Mouse (Mus musculus) gastrocnemius, adult 2 months (tissue): ENCODE measurements around the gene 1700003E16Rik. TPM values are rescaled to one million over a fixed set of nuclear protein-coding genes. Genes with fewer than 3 reads are reported as not detected.

Experiments
- DNase-seq: peaks from one replicate; pipeline ENCODE4 v3.0.0; 2022
- H3K27ac ChIP-seq: fragments of 200-600 bp; 2 replicates; pipeline ENCODE4 v1.8.1; 2022; ENCODE audit warnings: mild to moderate bottlenecking
- H3K4me3 ChIP-seq: fragments of 200-600 bp; 2 replicates; pipeline ENCODE4 v1.8.1; 2022; ENCODE audit warnings: mild to moderate bottlenecking, moderate library complexity
- CTCF ChIP-seq: fragments of 200-600 bp; IDR thresholded peaks from 2 replicates; pipeline ENCODE4 v1.8.1; 2022; ENCODE audit warnings: antibody characterized with exemption, mild to moderate bottlenecking, moderate library complexity
- intact Hi-C: fragments of 180-260 bp; cut with DNase I; formaldehyde crosslinking; loops from one replicate; pipeline ENCODE4 v1.15.1; 2025
- total RNA-seq, 2 experiments: library from RNA; stranded (reverse); gene quantifications; 2 replicates each; pipeline ENCODE4 v1.2.3; 2021

Gene 1700003E16Rik
- total RNA-seq, 2 experiments from 2014 or later = 0.11 TPM; not detected in 1

DNA sequence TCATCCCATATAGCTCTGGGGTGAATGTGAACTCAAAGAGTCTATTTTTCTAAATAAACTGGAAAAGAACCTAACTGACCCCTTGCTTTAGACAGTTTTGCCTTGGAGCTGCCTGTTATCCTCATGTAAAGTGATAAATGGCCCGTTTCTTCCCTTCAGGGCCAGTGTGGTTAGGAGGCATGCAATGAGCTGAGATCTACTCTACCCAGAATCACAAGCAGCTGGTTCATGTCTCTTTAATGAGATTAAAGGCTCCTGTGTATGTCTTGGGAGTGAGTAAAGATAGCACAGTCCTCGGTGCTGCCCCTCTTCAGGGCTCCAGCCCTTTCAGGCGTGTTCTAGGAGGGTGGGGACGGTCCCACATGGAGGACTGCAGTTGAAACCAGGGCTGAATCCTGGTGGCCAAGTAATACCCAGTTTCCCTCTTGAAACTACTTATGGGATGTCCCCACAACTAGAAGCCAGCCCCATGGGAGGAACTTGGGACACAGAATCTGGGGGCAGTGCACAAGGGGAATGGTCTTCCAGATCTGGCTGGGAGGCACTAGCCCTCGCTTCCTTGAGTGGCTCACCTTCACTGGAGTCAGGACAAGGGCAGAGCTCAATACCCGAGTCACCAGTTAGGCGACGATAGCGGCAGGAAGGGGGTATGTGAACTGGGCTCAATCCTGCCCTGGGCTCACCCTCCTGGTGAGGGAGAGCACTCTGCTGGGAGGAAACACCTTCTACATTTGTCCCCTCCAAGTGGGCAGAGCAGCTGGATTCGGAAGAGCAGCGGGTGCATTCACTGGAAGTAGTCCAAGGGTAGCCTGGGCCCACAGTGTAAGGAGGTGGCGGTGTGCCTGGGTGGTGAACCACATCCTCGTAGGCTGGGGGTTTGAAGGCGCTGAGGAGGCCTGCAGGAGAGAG, 37.1 kb upstream of the 1700003E16Rik start:
- H3K27ac ChIP-seq = no peak overlapping the region
- intact Hi-C loops = loop anchor here (2.0 kb wide), 1 partner anchor 38 kb away; the partner anchor contains the start of genes 1700003E16Rik and Wdr54
- TF ChIP-seq CTCF = no peak
- DNase-seq = peak; percentile 28
- H3K4me3 ChIP-seq = no peak overlapping the region

DNA sequence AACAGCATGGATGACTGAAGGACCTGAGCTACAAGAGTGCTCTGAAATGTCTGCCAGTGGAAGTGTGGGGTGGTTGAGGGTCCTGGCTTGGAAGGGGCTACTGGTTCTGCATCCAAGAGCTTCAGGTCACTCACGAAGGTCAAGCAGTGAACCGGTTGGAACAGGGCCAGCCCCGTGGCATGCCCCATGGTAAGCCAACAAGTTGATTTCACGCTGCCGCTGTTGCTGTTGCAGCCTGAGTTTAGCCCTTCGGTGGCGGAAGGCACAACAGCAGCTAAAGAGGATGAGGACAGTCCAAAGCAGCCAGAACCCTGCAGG, 36.5 kb upstream of the 1700003E16Rik start:
- Histone ChIP-seq H3K4me3 (no peak overlapping the region), H3K27ac (no peak overlapping the region)
- no peak for TF ChIP-seq CTCF
- intact Hi-C loops = loop anchor here (2.0 kb wide), 1 partner anchor 37 kb away; the partner anchor contains the start of genes 1700003E16Rik and Wdr54
- DNase-seq = no peak

DNA sequence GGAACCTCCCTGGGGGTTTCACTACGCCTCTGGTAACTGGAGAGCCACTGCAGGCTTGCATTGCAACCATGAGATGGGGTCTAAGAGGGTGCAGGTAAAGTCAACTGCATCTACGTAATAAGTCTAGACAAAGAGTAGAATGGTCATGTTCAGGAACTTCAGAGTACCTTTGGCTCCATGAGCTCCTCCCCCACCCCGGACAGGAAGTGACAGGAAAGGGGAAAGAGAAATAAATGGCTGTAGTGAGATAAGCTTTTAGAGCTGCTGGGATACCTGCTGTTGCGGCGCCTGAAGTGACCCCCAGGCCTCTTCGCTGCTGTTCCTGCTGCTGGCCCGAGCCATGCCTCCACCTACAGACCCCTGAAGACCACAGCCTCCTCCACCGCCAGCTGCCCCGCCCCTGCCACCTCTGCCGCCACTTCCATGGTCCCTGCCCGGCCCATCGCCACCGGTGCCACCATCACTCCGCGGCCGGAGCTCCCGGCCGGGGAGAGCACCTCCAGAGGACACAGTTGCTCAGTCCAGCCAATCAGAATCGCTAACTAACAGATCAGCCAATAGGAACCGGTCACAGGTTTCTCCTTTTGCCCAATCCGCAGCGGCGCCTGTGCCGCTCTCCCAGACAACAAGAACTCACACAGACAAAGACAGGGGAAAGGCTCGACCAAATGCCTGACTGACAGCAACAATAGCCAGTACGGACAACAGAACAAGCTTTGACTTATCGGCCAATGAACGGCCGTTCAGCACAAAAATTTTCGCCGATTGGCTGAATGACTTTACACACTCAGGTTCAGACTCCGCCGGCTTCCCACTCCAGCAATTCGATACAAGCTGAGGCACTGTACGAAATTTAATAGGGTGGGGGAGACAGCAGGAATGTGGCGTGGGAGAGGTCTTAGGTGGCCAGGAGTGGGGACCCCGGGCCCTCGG, 35.0 kb upstream of the 1700003E16Rik start, which contains the start of gene Wbp1:
Gene Wbp1 (minus strand): TSS at position 630 of the 933 bp plus-strand sequence.
- intact Hi-C loops = no loop called here
- H3K4me3 ChIP-seq = peak within 1 kb of the TSS; percentile 89
- H3K27ac ChIP-seq = peak within 1 kb of the TSS; percentile 87
- DNase-seq = peak; percentile 94
- TF ChIP-seq CTCF = peak; percentile 12; the same call in 1 of the 2 replicates

DNA sequence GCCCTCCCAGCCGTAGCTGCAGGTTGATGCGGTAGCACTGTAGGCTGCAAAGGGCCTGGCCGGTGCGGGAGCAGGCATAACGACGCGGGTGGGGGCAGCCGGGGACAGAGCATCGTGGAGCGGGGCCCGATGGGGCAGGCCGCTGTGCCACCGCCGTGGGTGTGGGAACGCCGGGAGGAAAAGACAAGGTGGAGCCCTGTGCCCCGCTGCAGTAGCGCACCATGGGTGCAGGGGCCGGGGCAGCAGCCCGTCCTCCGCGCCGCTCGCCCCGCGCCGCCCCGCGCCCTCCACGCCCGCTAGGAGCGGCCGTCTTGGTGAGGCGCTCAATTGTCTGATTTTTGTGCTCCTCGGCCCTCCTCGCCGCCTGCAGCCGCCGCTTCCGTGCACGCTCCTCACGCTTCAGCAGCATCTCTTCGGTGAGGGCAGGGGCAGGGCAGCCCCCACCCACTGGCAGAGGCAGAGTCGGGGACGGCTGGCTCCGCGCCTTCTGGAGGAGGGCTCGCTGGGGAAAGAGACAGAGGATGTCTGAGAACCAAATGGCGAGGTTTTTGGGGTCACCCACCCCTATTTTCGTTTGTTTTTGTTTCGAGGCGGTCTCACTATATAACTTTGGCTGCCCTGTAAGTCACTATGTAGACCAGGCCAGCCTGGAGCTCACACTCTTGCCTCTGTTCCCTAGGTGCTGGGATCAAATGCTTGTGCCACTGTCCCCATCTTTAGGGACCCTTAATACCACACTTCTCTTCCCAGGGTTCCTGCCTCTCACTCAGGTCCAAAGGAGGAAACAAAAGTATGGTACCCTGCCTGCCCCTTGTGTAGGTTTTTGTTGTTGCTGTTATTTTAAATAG, 34.1 kb upstream of the 1700003E16Rik start:
- Histone ChIP-seq H3K27ac (peak overlapping the region; percentile 87), H3K4me3 (peak overlapping the region; percentile 89)
- intact Hi-C loops = no loop called here
- TF ChIP-seq CTCF = no peak
- no peak for DNase-seq

DNA sequence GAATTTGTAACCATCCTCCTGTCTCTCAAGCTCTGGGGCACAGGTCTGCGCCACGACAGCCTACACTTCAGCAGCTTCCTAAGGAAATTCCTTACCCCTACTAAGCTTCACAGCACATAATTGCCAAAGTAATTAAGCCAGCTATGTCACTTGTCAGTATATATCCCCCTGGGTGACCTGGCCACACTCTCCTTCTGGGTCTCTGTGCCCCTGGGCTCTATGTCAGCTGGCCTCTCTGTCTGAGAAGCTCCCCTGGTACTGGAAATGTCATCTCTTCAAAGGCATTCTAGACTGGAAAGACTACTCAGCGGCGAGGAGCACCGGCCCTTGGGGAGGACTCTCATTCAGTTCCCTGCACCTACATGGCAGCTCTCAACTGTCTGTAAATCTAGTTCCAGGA, 33.2 kb upstream of the 1700003E16Rik start:
- Histone ChIP-seq H3K27ac (no peak overlapping the region), H3K4me3 (no peak overlapping the region)
- peak; percentile 12 for DNase-seq
- no peak for TF ChIP-seq CTCF
- intact Hi-C loops = no loop called here

DNA sequence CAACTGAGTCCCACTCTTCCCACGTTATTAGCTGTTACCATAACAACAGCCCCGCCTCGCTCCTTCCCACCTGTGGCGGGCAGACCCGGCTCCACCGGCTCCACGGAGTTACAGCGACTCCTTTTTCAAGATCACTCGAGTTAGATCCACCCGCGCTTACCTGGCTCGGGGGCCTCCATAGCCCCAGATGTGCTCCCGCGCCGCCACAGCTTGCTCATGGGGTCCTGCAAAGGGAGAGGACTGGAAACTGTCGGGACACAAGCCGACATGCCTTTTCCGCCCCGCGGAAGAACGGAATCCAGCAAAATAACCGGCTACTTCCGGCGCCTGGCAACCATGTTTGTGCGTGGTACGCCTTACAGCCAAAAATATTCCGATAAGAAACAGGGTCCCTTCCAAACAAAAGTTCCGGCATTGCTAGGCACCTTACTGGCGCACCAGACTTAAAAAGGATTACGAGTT, 31.3 kb upstream of the 1700003E16Rik start:
- Histone ChIP-seq H3K27ac (peak overlapping the region; percentile 91), H3K4me3 (peak overlapping the region; percentile 84)
- intact Hi-C loops = no loop called here
- TF ChIP-seq CTCF = no peak
- DNase-seq = peak; percentile 93

DNA sequence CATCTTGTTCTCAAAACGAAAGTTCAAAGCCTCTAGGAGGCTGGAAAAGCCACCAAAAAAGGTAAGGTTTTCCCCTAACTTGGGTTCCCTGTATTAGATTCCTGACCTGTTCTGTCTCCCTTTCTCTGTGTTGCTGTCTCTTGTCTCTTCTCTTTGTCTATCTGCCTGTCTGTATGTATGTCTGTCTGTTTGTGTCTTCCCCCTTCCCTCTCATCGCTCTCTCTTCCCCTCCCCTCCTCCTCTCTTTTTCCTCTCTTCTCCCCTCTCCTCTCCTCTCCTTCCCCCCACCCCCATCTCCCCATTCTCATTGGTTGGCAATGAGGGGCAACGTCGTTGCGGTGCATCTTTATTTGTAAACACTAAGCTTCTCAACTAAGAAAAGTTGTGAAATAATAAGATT, 30.9 kb upstream of the 1700003E16Rik start, which contains the start of gene Ino80b:
Gene Ino80b (minus strand): TSS at position 101 of the 400 bp plus-strand sequence.
- H3K27ac ChIP-seq = peak within 1 kb of the TSS; percentile 91
- intact Hi-C loops = no loop called here
- no peak for DNase-seq
- peak within 1 kb of the TSS; percentile 84 for H3K4me3 ChIP-seq
- TF ChIP-seq CTCF = no peak

DNA sequence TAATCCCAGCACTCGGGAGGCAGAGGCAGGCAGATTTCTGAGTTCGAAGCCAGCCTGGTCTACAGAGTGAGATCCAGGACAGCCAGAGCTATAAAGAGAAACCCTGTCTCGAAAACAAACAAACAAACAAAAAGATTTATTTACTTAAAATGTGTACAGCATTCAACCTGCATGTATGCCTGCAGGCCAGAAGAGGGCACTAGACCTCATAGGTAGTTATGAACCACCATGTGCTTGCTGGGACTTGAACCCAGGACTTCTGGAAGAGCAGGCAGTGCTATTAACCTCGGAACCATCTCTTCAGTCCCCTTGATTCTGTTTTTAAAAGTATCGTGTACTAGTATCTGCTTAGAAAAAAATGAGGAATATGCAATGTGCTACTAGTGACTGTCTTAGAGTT, 28.8 kb upstream of the 1700003E16Rik start:
- peak; percentile 2 for DNase-seq
- intact Hi-C loops = no loop called here
- Histone ChIP-seq H3K4me3 (no peak overlapping the region), H3K27ac (no peak overlapping the region)
- peak; percentile 52 for TF ChIP-seq CTCF

DNA sequence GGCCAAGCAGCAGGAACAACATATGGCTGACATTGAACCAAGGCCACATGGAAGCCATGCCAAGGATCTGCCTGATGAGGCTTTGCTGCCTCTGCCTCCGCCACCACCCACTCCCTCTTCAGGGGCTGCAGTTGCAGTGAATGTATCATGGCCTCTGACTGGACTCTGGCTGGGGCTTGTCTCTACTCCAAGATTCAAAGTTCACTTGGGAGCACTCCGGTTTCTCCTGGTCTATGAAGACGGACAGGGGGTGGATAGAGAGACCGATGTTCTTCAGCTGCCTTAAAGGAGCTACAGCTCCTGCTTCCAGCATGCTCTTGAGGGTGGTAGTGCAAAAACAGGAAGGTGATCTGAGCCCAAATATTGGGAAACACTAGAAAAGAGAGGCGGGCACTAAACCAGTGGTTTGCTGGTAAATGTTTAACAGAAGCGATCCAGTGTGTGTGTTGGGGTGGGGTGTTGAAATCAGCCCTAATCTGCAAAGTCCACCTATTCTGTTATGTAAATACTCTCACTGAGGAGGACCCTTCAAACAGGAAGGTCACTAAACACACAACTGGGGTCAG, 24.7 kb upstream of the 1700003E16Rik start:
- intact Hi-C loops = no loop called here
- no peak overlapping the region for H3K4me3 ChIP-seq
- DNase-seq = peak; percentile 13
- peak overlapping the region; percentile 13; the same call in 1 of the 2 replicates for H3K27ac ChIP-seq
- TF ChIP-seq CTCF = no peak

DNA sequence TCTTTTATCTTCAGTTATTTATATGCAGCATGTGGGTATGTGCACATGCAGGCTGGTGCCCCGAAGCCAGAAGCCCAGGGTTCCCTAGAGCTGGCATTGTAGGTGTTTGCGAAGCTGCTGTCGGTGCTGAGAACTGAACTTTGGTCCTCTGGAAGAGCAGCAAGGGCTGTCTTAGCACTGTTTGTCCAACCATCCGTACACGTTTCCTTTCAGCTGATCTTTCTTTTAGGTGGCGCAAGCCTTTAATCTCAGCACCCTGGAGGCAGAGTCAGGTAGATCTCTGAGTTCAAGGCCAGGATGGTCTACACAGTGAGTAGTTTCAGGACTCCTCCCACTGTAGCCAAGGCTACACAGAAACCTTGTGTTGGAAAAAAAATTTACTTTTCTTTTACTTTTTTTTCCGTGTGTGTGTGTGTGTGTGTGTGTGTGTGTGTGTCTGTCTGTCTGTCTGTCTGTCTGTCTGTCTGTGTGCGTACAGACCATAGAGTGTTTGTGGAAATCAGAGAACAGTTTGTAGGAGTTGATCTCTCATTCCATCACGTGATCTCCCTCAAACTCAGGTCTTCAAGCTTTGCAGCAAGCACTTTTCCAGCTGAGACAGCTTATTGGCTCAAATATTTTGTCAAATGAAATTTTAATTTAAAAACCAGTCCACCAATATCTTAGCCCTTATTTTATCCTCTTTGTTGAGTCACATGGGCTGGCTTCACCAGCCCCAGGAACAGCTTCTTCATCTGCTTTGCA, 23.9 kb upstream of the 1700003E16Rik start:
- DNase-seq = peak; percentile 4
- H3K27ac ChIP-seq = peak overlapping the region; percentile 13; the same call in 1 of the 2 replicates
- H3K4me3 ChIP-seq = no peak overlapping the region
- TF ChIP-seq CTCF = no peak
- intact Hi-C loops = no loop called here

DNA sequence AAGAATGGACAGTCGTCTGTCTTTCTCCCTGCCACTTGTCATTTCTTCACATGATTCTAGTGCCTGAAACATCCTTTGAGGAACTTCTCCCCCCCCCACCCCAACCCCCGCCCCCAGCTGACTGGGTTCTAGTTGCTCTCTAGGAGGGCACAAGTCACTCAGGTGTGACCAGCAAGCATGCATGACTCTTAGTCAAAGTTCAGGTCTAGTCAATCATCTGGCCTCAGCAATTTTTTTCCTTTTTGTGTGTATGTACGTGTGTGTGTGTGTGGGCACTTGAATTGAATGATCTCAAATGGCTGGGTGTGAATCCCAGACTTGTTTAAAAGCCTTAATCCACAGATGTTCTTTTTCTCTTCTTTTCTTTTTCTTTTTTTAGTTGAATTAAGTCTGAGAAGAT, 22.0 kb upstream of the 1700003E16Rik start:
- TF ChIP-seq CTCF = no peak
- intact Hi-C loops = no loop called here

More for the DNA sequence above, 22.0 kb upstream of the 1700003E16Rik start:
- DNase-seq = no peak
- H3K4me3 ChIP-seq = no peak overlapping the region
- no peak overlapping the region for H3K27ac ChIP-seq
